Mouse (Mus musculus): ENCODE measurements around the gene Wsb2. TPM values are rescaled to one million over a fixed set of nuclear protein-coding genes. Genes with fewer than 3 reads are reported as not detected.
A peak's percentile ranks its signal among the peaks of the same experiment; 100 is the strongest.

Gene Wsb2
- polyA plus RNA-seq (2015; fragmentation: Nextera tagmentation; extraction: Ambion mirVana), result 31.7 and 32.3 TPM in 2 replicates

- Histone ChIP-seq H3K4me2 (ENCODE audit: low read depth, low read length) (peak within 1 kb of the TSS; percentile 77), H3K36me3 (replicated peaks; ENCODE audit: insufficient read depth, low read length) (no peaks in the 10 kb centered on the region), H3K4me3 (ENCODE audit: low read depth, low read length) (peak within 1 kb of the TSS; percentile 89), H3K9me3 (ENCODE audit: low read length) (no peaks in the 10 kb centered on the region), H3K27ac (ENCODE audit: low read depth) (peak within 1 kb of the TSS; percentile 98), H3K27me3 (ENCODE audit: insufficient read depth, low read length) (no peaks in the 10 kb centered on the region), H3K9ac (replicated peaks) (peak within 1 kb of the TSS; percentile 93), H3K4me1 (ENCODE audit: insufficient read depth) (peaks cover 27% of the 10 kb centered on the region)
- 0% methylated on average over 13 of the region's 54 CpGs for WGBS (ENCODE audit: insufficient replicate concordance)
- DNase-seq (peak; percentile 91), ATAC-seq (peak; percentile 70)
- TF ChIP-seq EP300 (IDR thresholded peaks at IDR 0.05; ENCODE audit: low read depth) (no peak), CTCF (IDR thresholded peaks at IDR 0.05; ENCODE audit: low read depth) (no peak)
Measured at GRCm38 (mm10) chr5:117357129-117357477, at the start of gene Wsb2. Gene Wsb2, plus strand, starts transcription at chr5:117357304.

GRCm38 (mm10) chr5:117307699-117308098 is 49.4 kb upstream of the Wsb2 start:
- Histone ChIP-seq H3K27me3 (ENCODE audit: insufficient read depth, low read length) (no peaks in the 10 kb centered on the region), H3K9ac (replicated peaks) (no peak overlapping the region), H3K9me3 (ENCODE audit: low read length) (0 out of 2 replicates have a peak, but pooled peaks cover 3% of the 10 kb centered on the region), H3K4me2 (ENCODE audit: low read depth, low read length) (no peak overlapping the region), H3K4me3 (ENCODE audit: low read depth, low read length) (no peak overlapping the region), H3K36me3 (replicated peaks; ENCODE audit: insufficient read depth, low read length) (no peaks in the 10 kb centered on the region), H3K4me1 (ENCODE audit: insufficient read depth) (no peaks in the 10 kb centered on the region), H3K27ac (ENCODE audit: low read depth) (no peak overlapping the region)
- WGBS (ENCODE audit: insufficient replicate concordance), result 28% methylated on average over 11 of the region's 11 CpGs
- ATAC-seq, result peak; percentile 70
- TF ChIP-seq EP300 (IDR thresholded peaks at IDR 0.05; ENCODE audit: low read depth) (no peak), CTCF (IDR thresholded peaks at IDR 0.05; ENCODE audit: low read depth) (peak; percentile 88)
- DNase-seq, result peak; percentile 83

- no peak overlapping the region for H3K9ac ChIP-seq (replicated peaks)
- peak overlapping the region; percentile 59 for H3K4me2 ChIP-seq (ENCODE audit: low read depth, low read length)
- WGBS (ENCODE audit: insufficient replicate concordance), result 19% methylated on average over 13 of the region's 14 CpGs
- no peaks in the 10 kb centered on the region for H3K9me3 ChIP-seq (ENCODE audit: low read length)
- no peak for ATAC-seq
- H3K4me3 ChIP-seq (ENCODE audit: low read depth, low read length), result peak overlapping the region; percentile 21; the same call in 1 of the 2 replicates
- no peaks in the 10 kb centered on the region; the same call in 1 of the 2 replicates for H3K4me1 ChIP-seq (ENCODE audit: insufficient read depth)
- DNase-seq, result peak; percentile 62
- TF ChIP-seq CTCF (IDR thresholded peaks at IDR 0.05; ENCODE audit: low read depth), result no peak
- no peak for TF ChIP-seq EP300 (IDR thresholded peaks at IDR 0.05; ENCODE audit: low read depth)
- H3K27ac ChIP-seq (ENCODE audit: low read depth), result no peak overlapping the region
- peaks cover 5% of the 10 kb centered on the region; the same call in 1 of the 2 replicates for H3K27me3 ChIP-seq (ENCODE audit: insufficient read depth, low read length)
- H3K36me3 ChIP-seq (replicated peaks; ENCODE audit: insufficient read depth, low read length), result no peaks in the 10 kb centered on the region
Measured at GRCm38 (mm10) chr5:117313420-117313819, 43.7 kb upstream of the Wsb2 start.

- Histone ChIP-seq H3K4me3 (ENCODE audit: low read depth, low read length) (peak overlapping the region; percentile 21; the same call in 1 of the 2 replicates), H3K9ac (replicated peaks) (no peak overlapping the region), H3K9me3 (ENCODE audit: low read length) (no peaks in the 10 kb centered on the region), H3K27ac (ENCODE audit: low read depth) (no peak overlapping the region), H3K4me1 (ENCODE audit: insufficient read depth) (peaks cover 3% of the 10 kb centered on the region), H3K4me2 (ENCODE audit: low read depth, low read length) (peak overlapping the region; percentile 59), H3K36me3 (replicated peaks; ENCODE audit: insufficient read depth, low read length) (no peaks in the 10 kb centered on the region), H3K27me3 (ENCODE audit: insufficient read depth, low read length) (peaks cover 9% of the 10 kb centered on the region; the same call in 1 of the 2 replicates)
- TF ChIP-seq EP300 (IDR thresholded peaks at IDR 0.05; ENCODE audit: low read depth) (no peak), CTCF (IDR thresholded peaks at IDR 0.05; ENCODE audit: low read depth) (no peak)
- ATAC-seq (no peak), DNase-seq (no peak)
- 39% methylated on average over 10 of the region's 10 CpGs for WGBS (ENCODE audit: insufficient replicate concordance)
Measured at GRCm38 (mm10) chr5:117313909-117314308, 43.2 kb upstream of the Wsb2 start.

- Histone ChIP-seq H3K9ac (replicated peaks) (no peak overlapping the region), H3K9me3 (ENCODE audit: low read length) (no peaks in the 10 kb centered on the region), H3K4me1 (ENCODE audit: insufficient read depth) (peaks cover 4% of the 10 kb centered on the region), H3K27me3 (ENCODE audit: insufficient read depth, low read length) (peaks cover 14% of the 10 kb centered on the region; the same call in 1 of the 2 replicates), H3K4me3 (ENCODE audit: low read depth, low read length) (no peak overlapping the region), H3K36me3 (replicated peaks; ENCODE audit: insufficient read depth, low read length) (no peaks in the 10 kb centered on the region), H3K4me2 (ENCODE audit: low read depth, low read length) (no peak overlapping the region), H3K27ac (ENCODE audit: low read depth) (no peak overlapping the region)
- DNase-seq, result no peak
- WGBS (ENCODE audit: insufficient replicate concordance), result 45% methylated on average over 9 of the region's 9 CpGs
- no peak for TF ChIP-seq EP300 (IDR thresholded peaks at IDR 0.05; ENCODE audit: low read depth)
- no peak for TF ChIP-seq CTCF (IDR thresholded peaks at IDR 0.05; ENCODE audit: low read depth)
- ATAC-seq, result no peak
Measured at GRCm38 (mm10) chr5:117314587-117315428, 42.3 kb upstream of the Wsb2 start.
